Mouse (Mus musculus) limb, embryonic 13.5 days (tissue): ENCODE measurements at regions not wholly inside any gene's neighbourhood (a gene's known extent, or its start where the extent isn't known, plus 50 kb on each side); places are given as distances from the start of the nearest gene placed in this dataset.

Experiments
- ATAC-seq: fragments of 200-750 bp; cut with Nextera tagmentation; 2 replicates; pipeline ENCODE4 v1.8.0; 2017; ENCODE audit warnings: low read depth, moderate number of reproducible peaks, moderate TSS enrichment; ENCODE audit not compliant: low FRiP score
- H3K27ac ChIP-seq: fragments of 300-500 bp; sonication (generic); 2 replicates; pipeline ENCODE4 v1.5.1; 2015; ENCODE audit warnings: inconsistent platforms, mild to moderate bottlenecking, moderate library complexity
- H3K27me3 ChIP-seq: fragments of 300-500 bp; sonication (generic); 2 replicates; pipeline ENCODE4 v1.6.1; 2015; ENCODE audit warnings: mild to moderate bottlenecking, inconsistent platforms
- H3K36me3 ChIP-seq: fragments of 300-500 bp; sonication (generic); 2 replicates; pipeline ENCODE4 v1.6.1; 2015; ENCODE audit warnings: inconsistent platforms, mild to moderate bottlenecking, moderate library complexity
- H3K4me1 ChIP-seq: fragments of 300-500 bp; sonication (generic); 2 replicates; pipeline ENCODE4 v1.6.1; 2015; ENCODE audit warnings: inconsistent platforms
- H3K4me2 ChIP-seq: fragments of 300-500 bp; sonication (generic); replicated peaks from 2 replicates; pipeline ENCODE4 v1.6.1; 2015; ENCODE audit warnings: inconsistent platforms, mild to moderate bottlenecking, moderate library complexity
- H3K4me3 ChIP-seq: fragments of 300-500 bp; sonication (generic); 2 replicates; pipeline ENCODE4 v1.5.1; 2015; ENCODE audit warnings: moderate library complexity, mild to moderate bottlenecking, inconsistent platforms
- H3K9ac ChIP-seq: fragments of 300-500 bp; sonication (generic); 2 replicates; pipeline ENCODE4 v1.6.1; 2015; ENCODE audit warnings: mild to moderate bottlenecking, inconsistent platforms
- H3K9me3 ChIP-seq: fragments of 300-500 bp; sonication (generic); 2 replicates; pipeline ENCODE4 v1.6.1; 2016; ENCODE audit warnings: inconsistent platforms
- WGBS: fragments of 180-500 bp; shearing (Covaris S2); methylation state at CpG from one replicate; pipeline ENCODE4 v1.1.7; 2015; 5-methylcytosine and 5-hydroxymethylcytosine counted together

DNA sequence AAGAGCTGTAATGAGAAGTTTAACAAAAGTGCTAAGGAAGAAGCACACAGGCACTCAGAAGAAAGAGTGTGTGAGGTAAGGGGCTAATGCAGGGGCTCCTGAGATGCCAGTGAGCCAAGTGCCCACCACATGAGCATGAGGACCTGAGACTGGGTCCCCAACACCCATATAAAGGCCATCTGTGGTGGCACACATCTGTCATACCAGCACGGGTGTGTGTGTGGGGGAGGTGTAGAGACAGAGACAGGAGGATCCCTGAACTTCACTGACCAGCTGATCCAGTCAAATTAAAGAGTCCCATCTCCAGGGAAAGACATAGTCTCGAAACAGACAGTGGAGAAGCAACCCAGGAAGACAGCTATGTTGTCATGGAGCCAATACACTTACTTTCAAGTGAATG is 70.6 kb upstream of the Gli2 start:
- Histone ChIP-seq H3K4me1 (no peaks in the 10 kb centered on the region), H3K27ac (no peak overlapping the region), H3K4me2 (no peak overlapping the region), H3K9ac (no peak overlapping the region), H3K4me3 (no peak overlapping the region), H3K27me3 (no peaks in the 10 kb centered on the region), H3K36me3 (no peaks in the 10 kb centered on the region), H3K9me3 (no peaks in the 10 kb centered on the region)
- WGBS, result 85% methylated on average over 2 of the region's 2 CpGs
- ATAC-seq, result no peak

DNA sequence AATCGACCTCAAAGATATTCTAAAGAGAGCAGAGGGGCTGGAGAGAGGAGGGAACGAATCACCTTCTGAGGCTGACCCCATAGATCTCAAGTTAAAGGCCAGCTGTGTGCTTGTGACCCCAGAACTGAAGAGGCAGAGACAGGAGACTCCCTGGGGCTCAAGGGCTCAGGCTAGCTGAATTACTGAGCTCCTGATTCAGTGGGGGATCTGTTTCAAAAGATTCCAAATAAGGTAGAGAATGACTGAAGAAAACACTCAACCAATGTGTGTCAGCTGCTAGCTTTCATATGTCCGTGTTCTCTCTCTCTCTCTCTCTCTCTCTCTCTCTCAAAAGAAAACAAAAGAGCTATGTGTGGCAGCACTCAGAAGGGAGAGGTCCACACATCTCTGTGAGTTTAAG is 70.0 kb upstream of the Gli2 start:
- ATAC-seq, result no peak
- Histone ChIP-seq H3K4me3 (no peak overlapping the region), H3K9ac (no peak overlapping the region), H3K27me3 (no peaks in the 10 kb centered on the region), H3K4me1 (no peaks in the 10 kb centered on the region), H3K27ac (no peak overlapping the region), H3K9me3 (no peaks in the 10 kb centered on the region), H3K4me2 (no peak overlapping the region), H3K36me3 (no peaks in the 10 kb centered on the region)
- WGBS, result 51% methylated on average over 3 of the region's 3 CpGs

DNA sequence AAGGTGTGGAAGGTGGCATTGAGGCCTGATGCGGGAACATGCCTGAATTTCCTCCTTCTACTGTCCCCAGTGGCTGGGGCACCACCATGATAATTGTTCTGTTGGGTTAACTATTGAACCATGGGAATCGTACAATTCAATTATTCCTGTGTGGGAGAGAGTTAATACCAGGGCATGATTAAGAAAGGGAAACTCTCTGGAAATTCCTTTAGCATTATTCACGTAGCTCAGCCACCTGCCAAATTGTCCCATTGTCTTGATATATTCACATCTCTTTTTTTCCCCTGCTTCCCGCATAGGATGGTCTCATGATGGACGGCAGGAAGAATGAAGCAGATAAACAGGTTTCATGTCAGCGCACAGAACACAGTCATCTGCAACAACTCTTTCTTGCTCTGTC is 69.6 kb upstream of the Gli2 start:
- 78% methylated on average over 6 of the region's 6 CpGs for WGBS
- no peak for ATAC-seq
- no peaks in the 10 kb centered on the region for H3K36me3 ChIP-seq
- H3K4me3 ChIP-seq, result no peak overlapping the region
- no peaks in the 10 kb centered on the region for H3K9me3 ChIP-seq
- H3K27ac ChIP-seq, result no peak overlapping the region
- no peaks in the 10 kb centered on the region for H3K27me3 ChIP-seq
- no peaks in the 10 kb centered on the region for H3K4me1 ChIP-seq
- no peak overlapping the region for H3K4me2 ChIP-seq
- no peak overlapping the region for H3K9ac ChIP-seq

DNA sequence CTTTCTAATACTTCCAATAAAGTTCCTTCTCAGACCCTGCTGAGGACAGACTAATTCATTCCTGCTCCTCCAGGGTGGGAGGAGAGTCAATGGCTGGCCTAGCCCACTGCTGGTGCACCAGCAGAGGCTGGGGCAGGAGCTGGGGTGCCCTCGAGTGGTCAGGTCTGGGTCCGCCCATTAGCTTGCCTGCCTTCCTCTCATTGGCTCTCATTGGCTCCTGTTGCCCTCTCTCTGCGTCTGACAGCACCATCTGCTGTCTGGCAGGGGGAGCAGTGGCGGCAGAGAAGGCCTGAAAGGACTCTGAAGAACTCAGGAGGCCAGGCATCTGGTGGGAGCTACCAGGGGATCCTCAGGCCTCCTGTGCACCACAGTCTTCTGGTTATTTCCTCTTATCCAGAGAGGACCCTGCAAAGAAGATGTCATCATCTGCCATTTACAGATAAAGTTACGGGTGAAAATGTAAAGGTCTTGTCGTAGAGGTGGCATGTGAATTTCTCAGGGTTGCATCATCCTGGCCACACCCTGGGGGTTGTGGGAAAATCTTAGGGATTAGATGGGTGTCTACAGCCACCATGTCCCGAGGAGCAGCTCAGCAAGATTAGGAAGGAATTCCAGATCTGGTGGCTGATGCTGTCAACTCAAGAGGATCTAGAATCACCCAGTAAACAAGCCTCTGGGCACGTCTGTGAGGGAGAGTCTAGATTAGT is 66.6 kb upstream of the Gli2 start:
- WGBS, result 41% methylated on average over 8 of the region's 8 CpGs
- Histone ChIP-seq H3K4me2 (no peak overlapping the region), H3K9ac (no peak overlapping the region), H3K27me3 (no peaks in the 10 kb centered on the region), H3K4me3 (no peak overlapping the region), H3K4me1 (no peaks in the 10 kb centered on the region), H3K27ac (no peak overlapping the region), H3K36me3 (no peaks in the 10 kb centered on the region), H3K9me3 (no peaks in the 10 kb centered on the region)
- no peak for ATAC-seq

DNA sequence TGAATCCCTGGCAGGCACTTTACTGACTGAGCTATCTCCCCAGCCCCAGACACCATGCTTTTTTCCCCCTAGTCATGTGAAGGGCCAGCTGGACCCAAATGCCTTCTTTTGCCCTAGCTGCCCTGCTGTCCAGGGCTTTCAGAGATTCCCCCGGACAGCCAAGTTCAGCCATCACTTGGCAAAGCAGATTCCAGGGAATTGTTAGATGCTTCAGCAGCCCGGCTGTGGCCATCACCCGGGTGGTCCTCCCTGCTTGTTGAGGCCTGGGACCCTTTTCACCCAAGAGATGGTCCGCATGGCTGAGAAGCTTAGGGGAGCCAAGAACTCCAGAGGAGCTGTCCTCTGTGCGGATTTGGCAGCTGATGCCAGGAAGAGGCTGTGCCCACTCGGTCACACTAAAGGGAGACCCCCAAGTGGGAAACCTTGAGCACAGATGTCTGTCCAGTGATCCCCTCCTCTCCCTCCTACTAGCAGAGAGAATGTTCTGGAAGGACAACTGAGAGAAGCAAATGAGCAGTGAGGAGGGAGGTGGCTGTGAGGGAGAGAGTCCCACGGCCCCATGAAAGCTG is 61.8 kb upstream of the Gli2 start:
- H3K27ac ChIP-seq, result no peak overlapping the region
- ATAC-seq, result no peak
- H3K4me1 ChIP-seq, result no peaks in the 10 kb centered on the region
- H3K27me3 ChIP-seq, result no peaks in the 10 kb centered on the region
- H3K9me3 ChIP-seq, result no peaks in the 10 kb centered on the region
- H3K36me3 ChIP-seq, result no peaks in the 10 kb centered on the region
- 80% methylated on average over 7 of the region's 7 CpGs for WGBS
- no peak overlapping the region for H3K9ac ChIP-seq
- H3K4me2 ChIP-seq, result no peak overlapping the region
- H3K4me3 ChIP-seq, result no peak overlapping the region

DNA sequence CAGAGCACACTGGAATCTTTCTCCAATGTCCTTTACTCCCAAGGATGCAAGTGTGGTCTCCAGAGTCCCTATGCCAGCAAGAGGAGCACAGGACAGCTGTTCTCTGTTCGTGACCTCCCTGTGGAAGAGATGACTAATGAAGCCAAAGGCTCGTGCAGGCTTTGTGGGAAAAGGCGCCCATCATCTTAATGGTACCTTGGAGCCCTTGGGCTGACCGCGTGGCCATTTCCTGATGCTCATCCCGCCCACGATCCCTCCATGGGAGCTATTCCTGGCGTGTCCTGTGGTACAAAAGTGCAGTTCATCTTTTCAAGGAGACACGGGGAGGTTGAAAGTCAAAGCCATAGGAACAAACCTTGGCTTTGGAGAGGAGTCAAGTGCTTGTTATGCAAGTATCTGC is 55.2 kb upstream of the Gli2 start:
- ATAC-seq, result no peak

DNA sequence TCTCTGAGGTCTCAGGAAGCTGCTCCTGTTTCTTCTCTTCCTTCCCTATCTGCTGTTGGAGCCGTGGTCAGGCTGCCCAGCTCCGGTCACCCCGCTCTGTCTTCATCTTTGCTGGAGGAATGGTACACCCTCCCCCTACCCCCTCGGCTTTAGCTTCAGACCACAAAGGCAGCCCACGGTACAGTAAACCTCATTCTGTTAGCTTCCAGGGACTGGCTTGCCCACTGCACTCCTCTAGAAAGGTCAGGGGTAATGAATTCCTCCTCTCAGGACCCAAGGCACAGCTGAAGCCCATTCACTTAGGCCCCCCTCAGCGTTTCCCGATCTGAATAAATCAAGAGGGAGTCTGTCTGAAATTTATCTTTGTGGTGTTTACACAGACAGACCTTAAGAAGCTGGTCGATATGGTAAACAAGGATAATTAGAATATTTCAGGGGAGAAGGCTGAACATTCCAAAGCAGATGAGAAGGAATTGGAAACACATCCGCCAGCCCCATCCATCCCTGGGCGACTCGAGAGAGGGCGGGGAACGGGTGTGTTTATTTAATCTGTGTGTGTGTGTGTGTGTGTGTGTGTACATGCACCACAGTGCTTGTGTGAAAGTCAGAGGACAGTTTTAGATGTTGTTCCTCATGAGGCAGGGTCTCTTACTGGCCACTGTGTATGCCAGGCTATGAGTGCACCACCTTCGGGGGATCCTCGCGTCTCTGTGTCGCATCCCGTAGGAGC is 53.0 kb upstream of the Gli2 start:
- no peak overlapping the region for H3K9ac ChIP-seq
- 79% methylated on average over 18 of the region's 18 CpGs for WGBS
- H3K36me3 ChIP-seq, result no peaks in the 10 kb centered on the region
- H3K9me3 ChIP-seq, result no peaks in the 10 kb centered on the region
- no peaks in the 10 kb centered on the region for H3K4me1 ChIP-seq
- H3K27ac ChIP-seq, result no peak overlapping the region
- no peak overlapping the region for H3K4me2 ChIP-seq
- H3K4me3 ChIP-seq, result no peak overlapping the region
- no peaks in the 10 kb centered on the region for H3K27me3 ChIP-seq
- no peak for ATAC-seq

More for the DNA sequence above, 55.2 kb upstream of the Gli2 start:
- H3K27me3 ChIP-seq, result no peaks in the 10 kb centered on the region
- no peak overlapping the region for H3K4me3 ChIP-seq
- no peak overlapping the region for H3K27ac ChIP-seq
- no peaks in the 10 kb centered on the region for H3K4me1 ChIP-seq
- no peak overlapping the region for H3K4me2 ChIP-seq
- 80% methylated on average over 9 of the region's 9 CpGs for WGBS
- H3K9ac ChIP-seq, result no peak overlapping the region
- H3K36me3 ChIP-seq, result no peaks in the 10 kb centered on the region
- no peaks in the 10 kb centered on the region for H3K9me3 ChIP-seq
